Mouse (Mus musculus) myocyte (in vitro differentiated cells): ENCODE results near the gene Pfpl. TPM values are rescaled to one million over a fixed set of nuclear protein-coding genes. Genes with fewer than 3 reads are reported as not detected.

Experiments used
- H3K27me3 ChIP-seq: one replicate; pipeline ENCODE4 v1.6.1; 2011; ENCODE audit not compliant: control insufficient read depth, insufficient read depth, insufficient read length
- H3K36me3 ChIP-seq: one replicate; pipeline ENCODE4 v1.6.1; 2011; ENCODE audit not compliant: control insufficient read depth, insufficient read depth
- H3K4me2 ChIP-seq: one replicate; pipeline ENCODE4 v1.6.1; 2011; ENCODE audit warnings: low read depth, control low read depth
- H3K4me3 ChIP-seq: one replicate; pipeline ENCODE4 v1.5.1; 2011; ENCODE audit warnings: mild to moderate bottlenecking, control low read depth, moderate library complexity
- H3K79me2 ChIP-seq: one replicate; pipeline ENCODE4 v1.6.1; 2011; ENCODE audit not compliant: control insufficient read depth, insufficient read depth
- H3ac ChIP-seq: one replicate; pipeline ENCODE4 v1.6.1; 2011; ENCODE audit not compliant: control insufficient read depth, insufficient read length
- CEBPB ChIP-seq: IDR thresholded peaks from 2 replicates; pipeline ENCODE4 v1.6.1; 2011; ENCODE audit warnings: mild to moderate bottlenecking, moderate library complexity; ENCODE audit not compliant: poor library complexity, insufficient read depth, severe bottlenecking
- E2F4 ChIP-seq: IDR thresholded peaks from one replicate; pipeline ENCODE4 v1.6.1; 2011; ENCODE audit warnings: mild to moderate bottlenecking, control low read depth, moderate library complexity; ENCODE audit not compliant: insufficient read depth
- MAX ChIP-seq: IDR thresholded peaks from one replicate; pipeline ENCODE4 v1.6.1; 2011; ENCODE audit warnings: low read depth, mild to moderate bottlenecking, control low read depth
- MYOD1 ChIP-seq, 3 experiments: IDR thresholded peaks; one replicate each; pipeline ENCODE4 v1.6.1; 2011; ENCODE audit warnings: control low read depth in 2 of 3, low read depth in 2 of 3, mild to moderate bottlenecking in 2 of 3, moderate library complexity in 1 of 3; ENCODE audit not compliant: insufficient read length in 2 of 3, control insufficient read depth in 1 of 3
- MYOG ChIP-seq, 3 experiments: IDR thresholded peaks; one replicate each; pipeline ENCODE4 v1.6.1; 2011; ENCODE audit warnings: control low read depth in 2 of 3, low read depth in 2 of 3, mild to moderate bottlenecking in 2 of 3; ENCODE audit not compliant: insufficient read length in 2 of 3, control insufficient read depth in 1 of 3, insufficient read depth in 1 of 3
- POLR2A ChIP-seq: IDR thresholded peaks from one replicate; pipeline ENCODE4 v1.6.1; 2011; ENCODE audit warnings: low read depth, mild to moderate bottlenecking, control low read depth, moderate library complexity; ENCODE audit not compliant: insufficient read length
- POLR2AphosphoS2 ChIP-seq: IDR thresholded peaks from one replicate; pipeline ENCODE4 v1.6.1; 2011; ENCODE audit warnings: low read depth, control low read depth; ENCODE audit not compliant: insufficient read length
- REST ChIP-seq: IDR thresholded peaks from one replicate; pipeline ENCODE4 v1.6.1; 2011; ENCODE audit warnings: mild to moderate bottlenecking, control low read depth, moderate library complexity; ENCODE audit not compliant: insufficient read depth, insufficient read length
- SRF ChIP-seq: IDR thresholded peaks from one replicate; pipeline ENCODE4 v1.6.1; 2011; ENCODE audit warnings: low read depth; ENCODE audit not compliant: control insufficient read depth, insufficient read length
- TCF12 ChIP-seq: IDR thresholded peaks from one replicate; pipeline ENCODE4 v1.6.1; 2011; ENCODE audit warnings: mild to moderate bottlenecking, control low read depth; ENCODE audit not compliant: poor library complexity, insufficient read depth, severe bottlenecking
- TCF3 ChIP-seq: IDR thresholded peaks from one replicate; pipeline ENCODE4 v1.6.1; 2011; ENCODE audit warnings: low read depth, control low read depth; ENCODE audit not compliant: insufficient read length
- USF1 ChIP-seq: IDR thresholded peaks from one replicate; pipeline ENCODE4 v1.6.1; 2011; ENCODE audit warnings: low read depth, mild to moderate bottlenecking, control low read depth, moderate library complexity
- polyA plus RNA-seq: library from polyadenylated mRNA; unstranded; fragments of >200 nt; fragmentation: generic; extraction: Trizol; gene quantifications from one replicate; pipeline ENCODE4 v1.2.1, GENCODE M21; 2012; ENCODE audit warnings: missing spikeins

Gene Pfpl
- polyA plus RNA-seq, 1 experiment = 0.02 TPM

- no peak for TF ChIP-seq REST
- TF ChIP-seq TCF3 = no peak
- no peak for TF ChIP-seq MAX
- TF ChIP-seq TCF12 = no peak
- no peak for TF ChIP-seq MYOD1 (IDR thresholded peaks at IDR 0.05; ENCODE audit: control insufficient read depth in 1 of 3, insufficient read length in 2 of 3, low read depth in 2 of 3)
- no peak for TF ChIP-seq POLR2A
- no peak for TF ChIP-seq USF1
- no peak for TF ChIP-seq MYOG (IDR thresholded peaks at IDR 0.05; ENCODE audit: control insufficient read depth in 1 of 3, insufficient read depth in 1 of 3, insufficient read length in 2 of 3, low read depth in 2 of 3)
- no peak for TF ChIP-seq POLR2AphosphoS2
- TF ChIP-seq SRF = no peak
- no peak for TF ChIP-seq CEBPB
- TF ChIP-seq E2F4 = no peak
- Histone ChIP-seq H3K79me2 (no peaks in the 10 kb centered on the region), H3K4me2 (no peak overlapping the region), H3K27me3 (no peaks in the 10 kb centered on the region), H3ac (no peak overlapping the region), H3K4me3 (no peak overlapping the region), H3K36me3 (peaks cover 7% of the 10 kb centered on the region)
These were observed 37.9 kb downstream of the Pfpl start for GRCm38 (mm10) chr19:12465530-12466144.

DNA sequence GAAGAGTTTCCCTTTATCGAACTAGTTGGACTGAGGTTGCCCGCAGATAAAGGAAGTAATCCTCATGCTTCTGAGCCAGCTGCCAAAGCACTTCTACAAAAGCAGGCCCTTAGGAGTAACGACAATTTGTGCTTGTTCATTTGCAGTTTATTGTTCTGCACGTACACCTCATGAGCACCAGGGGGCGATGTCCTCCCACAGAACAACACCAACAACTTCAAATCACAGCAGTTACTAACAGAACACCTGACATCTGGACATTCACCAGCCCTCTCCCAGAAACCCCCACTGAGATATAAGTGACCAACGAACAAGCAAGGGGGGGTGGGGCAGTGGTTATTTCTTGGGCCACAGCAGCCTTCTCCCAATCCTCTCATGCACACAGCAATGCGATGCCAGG, 38.5 kb downstream of the Pfpl start:
- no peak overlapping the region for H3K4me3 ChIP-seq
- H3K27me3 ChIP-seq = no peaks in the 10 kb centered on the region
- H3K4me2 ChIP-seq = no peak overlapping the region
- no peak overlapping the region for H3ac ChIP-seq
- no peak for TF ChIP-seq MYOG (IDR thresholded peaks at IDR 0.05; ENCODE audit: control insufficient read depth in 1 of 3, insufficient read depth in 1 of 3, insufficient read length in 2 of 3, low read depth in 2 of 3)
- no peak for TF ChIP-seq MYOD1 (IDR thresholded peaks at IDR 0.05; ENCODE audit: control insufficient read depth in 1 of 3, insufficient read length in 2 of 3, low read depth in 2 of 3)
- no peak for TF ChIP-seq TCF12
- no peak for TF ChIP-seq REST
- no peak for TF ChIP-seq USF1
- TF ChIP-seq POLR2AphosphoS2 = no peak
- TF ChIP-seq POLR2A = no peak
- TF ChIP-seq SRF = no peak
- no peak for TF ChIP-seq MAX
- TF ChIP-seq CEBPB = no peak
- no peak for TF ChIP-seq E2F4
- no peak for TF ChIP-seq TCF3
- H3K36me3 ChIP-seq = peaks cover 10% of the 10 kb centered on the region
- no peaks in the 10 kb centered on the region for H3K79me2 ChIP-seq

DNA sequence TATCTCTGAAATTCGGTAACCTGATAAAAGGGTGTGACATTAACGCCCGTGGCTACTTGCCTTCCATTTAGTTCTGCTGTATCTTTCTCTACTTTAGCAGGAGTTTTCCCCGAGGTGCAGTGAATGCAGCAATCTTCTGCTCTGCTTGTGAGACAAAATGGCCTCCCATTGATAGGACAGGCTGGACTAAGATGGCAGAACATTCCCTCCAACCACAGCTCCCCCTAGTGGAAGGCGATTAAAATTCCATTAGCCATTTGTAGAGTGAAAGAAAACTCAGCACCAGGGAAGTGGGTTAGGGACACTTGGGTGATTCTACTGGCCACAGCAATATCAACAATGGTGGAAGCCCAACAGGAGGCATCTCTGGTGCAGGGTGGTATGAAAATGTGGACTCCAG, 39.7 kb downstream of the Pfpl start:
- H3K4me3 ChIP-seq = no peak overlapping the region
- no peak overlapping the region for H3ac ChIP-seq
- peaks cover 20% of the 10 kb centered on the region for H3K36me3 ChIP-seq
- H3K27me3 ChIP-seq = no peaks in the 10 kb centered on the region
- TF ChIP-seq SRF (no peak), POLR2AphosphoS2 (no peak), MYOG (IDR thresholded peaks at IDR 0.05; ENCODE audit: control insufficient read depth in 1 of 3, insufficient read depth in 1 of 3, insufficient read length in 2 of 3, low read depth in 2 of 3) (no peak), TCF3 (no peak)
- H3K4me2 ChIP-seq = no peak overlapping the region
- no peaks in the 10 kb centered on the region for H3K79me2 ChIP-seq

GRCm38 (mm10) chr19:12471866-12472265, 44.2 kb downstream of the Pfpl start:
- TF ChIP-seq TCF3 = no peak
- TF ChIP-seq SRF = no peak
- no peak for TF ChIP-seq E2F4
- no peak for TF ChIP-seq MAX
- no peak for TF ChIP-seq TCF12
- TF ChIP-seq MYOD1 (IDR thresholded peaks at IDR 0.05; ENCODE audit: control insufficient read depth in 1 of 3, insufficient read length in 2 of 3, low read depth in 2 of 3) = no peak
- no peak for TF ChIP-seq POLR2A
- TF ChIP-seq CEBPB = no peak
- no peak overlapping the region for H3K4me3 ChIP-seq
- H3K36me3 ChIP-seq = peaks cover 20% of the 10 kb centered on the region
- H3K27me3 ChIP-seq = no peaks in the 10 kb centered on the region
- no peak overlapping the region for H3ac ChIP-seq
- H3K79me2 ChIP-seq = no peaks in the 10 kb centered on the region
- H3K4me2 ChIP-seq = no peak overlapping the region

DNA sequence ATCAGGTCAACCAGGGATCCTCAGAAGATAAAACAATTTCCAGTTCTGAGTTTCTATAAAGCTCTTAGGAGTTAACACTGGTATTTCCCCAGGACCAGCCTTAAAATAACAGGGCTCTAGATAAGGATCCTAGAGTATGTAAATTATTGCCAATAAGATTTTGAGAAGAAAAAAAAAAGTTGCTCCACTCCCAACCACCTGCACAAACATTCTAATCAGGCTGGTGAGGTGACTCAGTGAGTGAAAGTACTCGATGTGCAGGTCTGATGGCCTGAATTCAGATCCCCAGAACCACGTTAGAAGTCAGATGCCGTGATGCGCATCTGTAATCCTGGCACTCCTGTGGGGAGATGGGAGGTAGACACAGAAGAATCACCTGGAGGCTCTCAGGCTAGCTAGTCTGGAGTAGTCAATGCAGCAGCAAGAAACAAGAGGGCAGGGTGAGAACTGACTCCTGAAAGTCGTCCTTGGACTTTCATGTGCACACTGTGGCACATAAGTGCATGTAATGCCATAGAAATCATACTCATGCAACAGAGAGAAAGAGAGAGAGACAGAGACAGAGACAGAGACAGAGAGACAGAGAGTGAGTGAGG, 44.8 kb downstream of the Pfpl start:
- TF ChIP-seq TCF3 = no peak
- TF ChIP-seq POLR2A = no peak
- TF ChIP-seq REST = no peak
- TF ChIP-seq MAX = no peak
- TF ChIP-seq USF1 = no peak
- TF ChIP-seq CEBPB = no peak
- no peak for TF ChIP-seq MYOG (IDR thresholded peaks at IDR 0.05; ENCODE audit: control insufficient read depth in 1 of 3, insufficient read depth in 1 of 3, insufficient read length in 2 of 3, low read depth in 2 of 3)
- TF ChIP-seq SRF = no peak
- TF ChIP-seq POLR2AphosphoS2 = no peak
- TF ChIP-seq MYOD1 (IDR thresholded peaks at IDR 0.05; ENCODE audit: control insufficient read depth in 1 of 3, insufficient read length in 2 of 3, low read depth in 2 of 3) = no peak
- no peak for TF ChIP-seq E2F4
- no peak for TF ChIP-seq TCF12
- peak overlapping the region; percentile 63 for H3K4me2 ChIP-seq
- H3K27me3 ChIP-seq = no peaks in the 10 kb centered on the region
- no peaks in the 10 kb centered on the region for H3K79me2 ChIP-seq
- peaks cover 24% of the 10 kb centered on the region for H3K36me3 ChIP-seq
- no peak overlapping the region for H3K4me3 ChIP-seq
- no peak overlapping the region for H3ac ChIP-seq
